Mouse (Mus musculus) neutrophil, adult 83 days (primary cell): ENCODE results near the gene Gm21738. TPM values are rescaled to one million over a fixed set of nuclear protein-coding genes. Genes with fewer than 3 reads are reported as not detected.

Experiments
- total RNA-seq, 2 experiments: library from RNA; stranded (reverse); gene quantifications; one replicate each; pipeline ENCODE4 v1.2.4; 2023

The Gm21738 gene
- total RNA-seq = under 1 TPM in 1 of 2 experiments, not detected in 1; 0.77 TPM

GRCm38 (mm10) chr14:19418830-19419229, at the start of gene Gm21738:
Gm21738 (minus strand) TSS chr14:19418930.

Other genes starting within 250 kb of the Gm21738 start
- not detected for gene Gm2244, start 131.0 kb upstream of the Gm21738 start, total RNA-seq
- gene Gm2237, start 166.2 kb upstream of the Gm21738 start, total RNA-seq = not detected
- gene Gm5458, start 183.7 kb upstream of the Gm21738 start, total RNA-seq = not detected